Mouse (Mus musculus) leukemia stem cell, adult 10-12 weeks (primary cell): ENCODE results near the gene Ell2. TPM values are rescaled to one million over a fixed set of nuclear protein-coding genes. Genes with fewer than 3 reads are reported as not detected.

Experiments
- polyA plus RNA-seq: library from polyadenylated mRNA; stranded (reverse); fragments of >175 nt; gene quantifications from 2 replicates; pipeline ENCODE4 v1.2.3, GENCODE M21; 2012; ENCODE audit warnings: low replicate concordance

Ell2 gene
- polyA plus RNA-seq: 35.1 and 41.0 TPM in 2 replicates

DNA sequence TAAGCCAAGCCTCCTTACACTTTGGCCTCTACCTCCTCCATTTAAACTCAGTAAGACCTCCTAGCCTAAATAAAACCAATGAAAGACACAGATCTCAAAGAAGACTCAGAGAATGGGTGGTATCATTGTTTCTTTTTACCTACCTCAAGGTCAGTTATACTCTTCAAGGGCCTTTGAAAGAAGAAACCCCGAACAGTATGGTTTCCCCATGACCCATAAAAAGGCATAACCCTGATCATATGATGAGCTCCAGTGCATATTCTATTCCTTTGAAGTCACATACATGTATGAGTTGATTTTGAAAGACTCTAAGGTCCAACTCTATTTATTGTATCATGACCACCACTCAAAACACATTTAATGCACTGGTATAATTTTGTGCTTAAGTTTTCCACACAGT, at the start of gene Ell2:
Gene Ell2 (plus strand): TSS at position 301 of the 400 bp plus-strand sequence.

Other genes with a start within 250 kb of the Ell2 start
- 0.90 and 2.0 TPM in 2 replicates for gene Glrx, start 133.1 kb downstream of the Ell2 start, polyA plus RNA-seq
- gene Rhobtb3, start 237.2 kb downstream of the Ell2 start, polyA plus RNA-seq: 1.6 and 2.6 TPM in 2 replicates